ENCODE assay signal across 13 mouse cellular contexts in genomic region chr2:166744433-166744832, GRCm38 (mm10). TPM values are rescaled to one million over a fixed set of nuclear protein-coding genes. Genes with fewer than 3 reads are reported as not detected.
DNase-seq lines count a peak whose midpoint lies in the region; ATAC-seq lines count a peak whose summit lies in the region.
"Had no signal": no experiment of that assay in that cellular context is flagged by ENCODE, and none has a peak within 500 bp of the region (broad histone marks: within the 10 kb centered on the region; RNA-seq: fewer than 3 reads in every experiment).

No protein-coding gene starts in this region.

- H3K4me1 ChIP-seq in kidney, embryonic 15.5 days = peaks cover 4% of the 10 kb centered on the region; the same call in 1 of the 2 replicates

- H3K9me3 ChIP-seq in kidney, embryonic 15.5 days (replicated peaks) = no peaks in the 10 kb centered on the region
- H3K9me3 ChIP-seq: hindbrain, embryonic 13.5 days had no signal

- peak; percentile 3 for DNase-seq in cerebellum, adult 11-12 months
- DNase-seq in cerebellum, postnatal 4 days (ENCODE audit: low spot score in 2 of 2) = no peak
- peak; percentile 69 for DNase-seq in kidney, adult 9 months
- DNase-seq in R1 (ENCODE audit: low read depth, low spot score) (peak; percentile 32), adipocyte (ENCODE audit: low spot score) (no peak)
- peak; percentile 39 to 80 for DNase-seq in kidney, postnatal 36 days
- no peak for DNase-seq in spleen, postnatal 4 days (ENCODE audit: low spot score in 2 of 2)
- DNase-seq: lung, embryonic 14.5 days; thymus, postnatal 14 days had no signal

- H3K4me2 ChIP-seq in kidney, embryonic 15.5 days = no peak overlapping the region
- H3K4me2 ChIP-seq: heart, embryonic 11.5 days; hindbrain, embryonic 13.5 days; lung, embryonic 14.5 days; midbrain, embryonic 11.5 days had no signal

- no peak for ATAC-seq in kidney, embryonic 15.5 days (replicated peaks; ENCODE audit: low FRiP score)

- no peak overlapping the region for H3K4me3 ChIP-seq in kidney, embryonic 15.5 days (replicated peaks)
- H3K4me3 ChIP-seq: hindbrain, embryonic 13.5 days had no signal

- 69% methylated on average over 7 of the region's 7 CpGs for WGBS in kidney, embryonic 15.5 days

- no peaks in the 10 kb centered on the region for H3K27me3 ChIP-seq in kidney, embryonic 15.5 days
- H3K27me3 ChIP-seq: hindbrain, embryonic 13.5 days had no signal

- no peak overlapping the region for H3K9ac ChIP-seq in kidney, embryonic 15.5 days
- H3K9ac ChIP-seq: hindbrain, embryonic 13.5 days; lung, embryonic 14.5 days had no signal

- no peaks in the 10 kb centered on the region for H3K36me3 ChIP-seq in kidney, embryonic 15.5 days
- H3K36me3 ChIP-seq: hindbrain, embryonic 13.5 days had no signal

- no peak overlapping the region for H3K27ac ChIP-seq in kidney, embryonic 15.5 days
- H3K27ac ChIP-seq: hindbrain, embryonic 13.5 days had no signal

RNA-seq across cellular contexts. Expression of gene Prex1, which starts 30.8 kb away (rescaled TPM):
- 16.0 TPM in 2 replicates for polyA plus RNA-seq in kidney, embryonic 15.5 days (2015; fragmentation: Nextera tagmentation; extraction: Ambion mirVana)

RNA-seq across cellular contexts. Expression of gene Trp53rkb, which starts 47.9 kb away (rescaled TPM):
- 8.3 and 8.5 TPM in 2 replicates for polyA plus RNA-seq in kidney, embryonic 15.5 days (2015; fragmentation: Nextera tagmentation; extraction: Ambion mirVana)

Comparison
In these comparisons a context has a peak if more than half of its experiments do, and no peak if none do; other contexts are left out.
1. DNase-seq: peak in cerebellum, adult 11-12 months (single experiment), kidney, adult 9 months (single experiment), R1 (single experiment) and kidney, postnatal 36 days (2 of 2); none in cerebellum, postnatal 4 days (0 of 2), adipocyte (single experiment) and spleen, postnatal 4 days (0 of 2).